Mouse (Mus musculus): Measurements from ENCODE around the gene Olfr165. TPM values are rescaled to one million over a fixed set of nuclear protein-coding genes. Genes with fewer than 3 reads are reported as not detected.
"Not testable (repeated sequence)": the region's sequence is repeated elsewhere in the genome, so short reads cannot be mapped to it uniquely, and the experiment has no call there.

Olfr165 gene
- total RNA-seq (2017): not detected in 3 replicates

DNA sequence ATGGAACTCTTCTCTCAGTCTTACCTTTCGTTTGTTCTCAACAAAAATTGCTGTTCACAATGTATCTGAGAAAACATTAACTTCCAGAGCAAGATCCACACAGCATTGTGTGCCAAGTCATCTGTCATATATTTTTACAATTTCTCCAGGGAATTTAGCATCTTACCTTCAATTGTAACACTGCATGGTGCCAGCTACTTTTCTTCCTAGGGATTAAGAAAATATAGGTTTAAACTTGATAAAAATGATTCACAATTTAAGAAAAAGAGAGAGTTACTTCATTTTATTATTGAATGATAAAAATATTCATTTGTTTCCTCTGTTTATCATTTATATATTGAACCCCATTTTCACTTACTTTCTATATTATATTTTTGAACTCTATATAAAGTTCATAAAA is at the start of gene Olfr165:
Gene Olfr165, minus strand, starts transcription at position 101 of the 400 bp plus-strand sequence.
- no peak for ATAC-seq (replicated peaks; ENCODE audit: insufficient number of reproducible peaks, low FRiP score, low TSS enrichment, poor library complexity, severe bottlenecking)

DNA sequence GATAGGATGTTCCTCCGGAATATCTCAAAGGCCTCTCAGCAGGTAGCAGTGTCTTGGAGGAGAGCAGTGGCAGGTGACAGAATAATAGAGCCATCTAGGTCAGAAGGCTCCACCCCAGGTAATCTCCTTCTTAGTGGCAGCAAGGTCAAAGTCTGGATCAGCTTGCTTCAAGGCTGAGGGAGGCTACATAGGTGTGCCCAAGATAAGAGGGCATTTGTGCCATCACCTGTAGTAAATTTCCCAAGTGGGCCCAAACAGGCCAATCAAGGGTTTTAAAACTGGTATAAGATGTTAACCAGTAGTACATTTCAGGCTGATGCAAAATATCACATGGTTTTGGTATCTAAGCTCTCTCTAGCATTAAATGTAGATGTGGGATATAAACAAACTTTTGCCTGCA is 41.4 kb upstream of the Olfr165 start:
- ATAC-seq (replicated peaks; ENCODE audit: insufficient number of reproducible peaks, low FRiP score, low TSS enrichment, poor library complexity, severe bottlenecking): no peak

DNA sequence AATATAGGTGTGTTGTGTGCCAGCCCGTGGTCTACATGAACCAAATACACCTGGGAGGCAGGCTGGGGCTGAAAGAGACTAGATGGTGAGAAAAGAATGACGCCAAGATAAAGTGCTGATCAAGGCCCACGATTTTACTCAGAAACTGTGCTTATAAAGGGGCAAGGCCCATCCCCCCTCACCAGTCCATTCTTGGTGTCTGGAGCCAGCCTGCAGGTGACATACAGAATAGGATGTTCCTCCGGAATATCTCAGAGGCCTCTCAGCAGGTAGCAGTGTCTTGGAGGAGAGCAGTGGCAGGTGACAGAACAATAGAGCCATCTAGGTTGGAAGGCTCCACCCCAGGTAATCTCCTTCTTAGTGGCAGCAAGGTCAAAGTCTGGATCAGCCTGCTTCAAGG is 35.8 kb upstream of the Olfr165 start:
- not testable (repeated sequence) for ATAC-seq (replicated peaks; ENCODE audit: insufficient number of reproducible peaks, low FRiP score, low TSS enrichment, poor library complexity, severe bottlenecking)

DNA sequence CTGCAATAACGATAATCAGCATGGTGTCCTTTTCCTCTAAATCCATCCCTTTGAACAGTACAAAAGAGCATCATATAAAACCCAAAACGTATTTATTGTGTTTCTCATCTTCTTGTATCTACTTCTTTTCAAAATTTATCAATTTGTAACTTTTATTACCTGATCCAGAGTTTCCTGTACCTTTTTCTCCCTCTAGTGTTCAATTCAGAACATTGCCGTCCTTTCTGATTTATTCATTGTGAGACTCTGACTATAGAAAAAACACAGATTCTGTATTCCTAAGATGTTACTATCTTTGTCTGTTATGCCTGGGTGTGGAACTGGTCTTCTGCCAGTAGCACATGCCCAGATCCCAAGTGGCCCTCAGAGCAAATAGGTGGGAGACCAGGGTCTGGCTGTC is 35.0 kb downstream of the Olfr165 start:
- ATAC-seq (replicated peaks; ENCODE audit: insufficient number of reproducible peaks, low FRiP score, low TSS enrichment, poor library complexity, severe bottlenecking): no peak

Other genes starting within 250 kb of the Olfr165 start
- not detected in 3 replicates for gene Olfr164, start 109.1 kb downstream of the Olfr165 start, total RNA-seq (2017)
- 0.19 TPM in 1 of 3 replicates, not detected in the others for gene Olfr166, start 60.6 kb upstream of the Olfr165 start, total RNA-seq (2017)
- gene Olfr167, start 99.1 kb upstream of the Olfr165 start, total RNA-seq (2017): not detected in 3 replicates
- not detected in 3 replicates for gene Olfr168, start 112.4 kb upstream of the Olfr165 start, total RNA-seq (2017)
- not detected in 3 replicates for gene Olfr169, start 148.7 kb upstream of the Olfr165 start, total RNA-seq (2017)
- not detected in 3 replicates for gene Olfr170, start 188.7 kb upstream of the Olfr165 start, total RNA-seq (2017)
- not detected in 3 replicates for gene Olfr171, start 206.8 kb upstream of the Olfr165 start, total RNA-seq (2017)